Mouse (Mus musculus) lung, postnatal 0 days (tissue): ENCODE data around the gene Mon1a. TPM values are rescaled to one million over a fixed set of nuclear protein-coding genes. Genes with fewer than 3 reads are reported as not detected.

ENCODE experiments used
- ATAC-seq: fragments of 200-750 bp; cut with Nextera tagmentation; 2 replicates; pipeline ENCODE4 v1.8.0; 2017; ENCODE audit warnings: moderate library complexity
- DNase-seq: peaks from one replicate; pipeline ENCODE4 v3.0.0-alpha.2; 2016; ENCODE audit warnings: low spot score
- H3K27ac ChIP-seq: fragments of 300-500 bp; sonication (generic); 2 replicates; pipeline ENCODE4 v1.5.1; 2014; ENCODE audit warnings: antibody characterized with exemption, mild to moderate bottlenecking, low read length, mixed read lengths
- H3K27me3 ChIP-seq: fragments of 300-500 bp; sonication (generic); replicated peaks from 2 replicates; pipeline ENCODE4 v1.6.1; 2014; ENCODE audit warnings: low read length, mixed read lengths; ENCODE audit not compliant: insufficient read depth
- H3K36me3 ChIP-seq: fragments of 300-500 bp; sonication (generic); 2 replicates; pipeline ENCODE4 v1.6.1; 2014; ENCODE audit warnings: low read length, mixed read lengths; ENCODE audit not compliant: insufficient read depth
- H3K4me1 ChIP-seq: fragments of 300-500 bp; sonication (generic); 2 replicates; pipeline ENCODE4 v1.6.1; 2014; ENCODE audit warnings: antibody characterized with exemption, low read depth, low read length, mixed read lengths; ENCODE audit not compliant: insufficient read depth
- H3K4me2 ChIP-seq: fragments of 300-500 bp; sonication (generic); replicated peaks from 2 replicates; pipeline ENCODE4 v1.6.1; 2014; ENCODE audit warnings: low read depth, mild to moderate bottlenecking, low read length, moderate library complexity, mixed read lengths
- H3K4me3 ChIP-seq: fragments of 300-500 bp; sonication (generic); 2 replicates; pipeline ENCODE4 v1.5.1; 2014; ENCODE audit warnings: low read depth, low read length
- H3K9ac ChIP-seq: fragments of 300-500 bp; sonication (generic); replicated peaks from 2 replicates; pipeline ENCODE4 v1.6.1; 2014; ENCODE audit warnings: low read depth, mild to moderate bottlenecking
- H3K9me3 ChIP-seq: fragments of 300-500 bp; sonication (generic); 2 replicates; pipeline ENCODE4 v1.6.1; 2016; ENCODE audit warnings: low read length, mixed read lengths
- CTCF ChIP-seq: IDR thresholded peaks from 2 replicates; pipeline ENCODE4 v1.5.1; 2016; ENCODE audit warnings: antibody characterized with exemption, mild to moderate bottlenecking
- EP300 ChIP-seq: IDR thresholded peaks from 2 replicates; pipeline ENCODE4 v1.6.1; 2016; ENCODE audit warnings: antibody characterized with exemption, mild to moderate bottlenecking, control low read depth
- WGBS: fragments of 180-500 bp; shearing (Covaris S2); extraction: QIAGEN DNeasy Blood & Tissue Kit; methylation state at CpG from one replicate; pipeline ENCODE4 v1.1.7; 2014; 5-methylcytosine and 5-hydroxymethylcytosine counted together
- polyA plus RNA-seq: library from polyadenylated mRNA; unstranded; fragments of >200 nt; fragmentation: Nextera tagmentation; extraction: Ambion mirVana; gene quantifications from 2 replicates; pipeline ENCODE4 v1.2.1, GENCODE M21; 2015

The Mon1a gene
- polyA plus RNA-seq, 1 experiment from 2014 or later, result 12.3 TPM

DNA sequence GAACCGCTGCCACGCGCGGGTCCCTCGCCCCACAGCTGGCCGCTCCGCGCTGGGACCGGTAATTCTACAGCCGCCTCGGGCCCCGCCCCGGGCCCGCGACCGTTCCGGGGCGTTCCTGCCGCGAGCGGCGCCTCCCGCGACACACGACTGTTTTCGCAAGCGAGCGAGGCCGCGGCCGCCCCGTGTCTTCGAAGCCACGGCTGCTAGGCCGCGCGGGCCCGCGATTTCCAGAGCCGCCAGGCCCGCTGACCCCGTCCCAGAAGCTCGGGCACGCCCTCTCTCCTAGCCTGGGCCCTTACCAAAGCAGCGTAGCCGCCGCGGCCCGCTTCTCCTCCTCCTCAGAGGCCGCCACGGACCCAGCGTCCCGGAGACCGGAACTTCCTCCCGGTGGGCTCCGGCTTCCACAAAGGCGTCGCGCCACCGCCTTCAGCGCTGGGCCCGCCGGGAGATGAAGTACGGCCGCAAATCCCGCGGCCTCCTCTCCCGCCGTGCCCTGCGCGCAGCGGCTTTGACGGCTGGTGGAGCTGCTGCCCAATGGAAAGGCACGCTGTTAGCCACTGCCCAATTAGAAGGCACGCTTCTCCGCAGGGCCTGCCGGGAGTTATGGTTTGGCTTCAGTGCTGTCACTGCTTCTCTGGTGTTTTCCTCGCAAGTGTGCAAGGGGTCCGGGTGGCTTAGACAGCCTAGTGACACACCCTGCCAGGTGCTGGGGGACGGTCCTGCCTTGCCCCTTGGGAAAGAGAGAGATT lies 15.4 kb upstream of the Mon1a start:
- H3K4me3 ChIP-seq, result peak overlapping the region; percentile 78
- H3K4me1 ChIP-seq, result no peaks in the 10 kb centered on the region; the same call in 1 of the 2 replicates
- peak; percentile 99 for ATAC-seq
- peak; percentile 98 for DNase-seq
- H3K27me3 ChIP-seq, result no peaks in the 10 kb centered on the region
- no peaks in the 10 kb centered on the region for H3K9me3 ChIP-seq
- peak overlapping the region; percentile 96 for H3K9ac ChIP-seq
- WGBS, result 2% methylated on average over 69 of the region's 80 CpGs
- H3K27ac ChIP-seq, result peak overlapping the region; percentile 99
- no peaks in the 10 kb centered on the region; the same call in 1 of the 2 replicates for H3K36me3 ChIP-seq
- no peak for TF ChIP-seq EP300
- no peak for TF ChIP-seq CTCF
- peak overlapping the region; percentile 68 for H3K4me2 ChIP-seq

DNA sequence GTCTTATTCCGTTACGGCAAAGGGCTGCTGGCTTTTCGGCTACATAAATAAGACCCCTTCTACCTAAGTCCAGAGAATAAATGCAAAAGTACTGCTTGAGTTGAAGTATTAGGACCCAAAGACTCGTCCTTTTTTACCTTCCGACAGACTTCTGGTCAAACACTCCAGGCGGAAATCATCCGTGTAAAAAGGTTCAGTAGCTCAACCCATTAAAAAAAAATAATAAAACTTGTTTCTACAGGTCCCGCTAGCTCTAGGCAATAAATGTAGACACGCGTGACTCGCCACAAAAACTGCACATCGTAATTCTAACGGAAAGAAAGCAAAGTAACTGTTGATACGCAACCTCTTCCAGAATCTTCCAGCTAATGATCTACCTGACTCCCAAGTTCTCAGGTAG lies 14.8 kb upstream of the Mon1a start, which contains the start of gene Rbm6:
TSS of gene Rbm6 (minus strand) at position 101 of the 400 bp plus-strand sequence.
- no peaks in the 10 kb centered on the region for H3K27me3 ChIP-seq
- H3K4me3 ChIP-seq, result peak within 1 kb of the TSS; percentile 78
- ATAC-seq (no peak), DNase-seq (no peak)
- H3K4me1 ChIP-seq, result no peaks in the 10 kb centered on the region; the same call in 1 of the 2 replicates
- peak within 1 kb of the TSS; percentile 96 for H3K9ac ChIP-seq
- H3K36me3 ChIP-seq, result no peaks in the 10 kb centered on the region; the same call in 1 of the 2 replicates
- WGBS, result 6% methylated on average over 14 of the region's 14 CpGs
- peak within 1 kb of the TSS; percentile 99 for H3K27ac ChIP-seq
- peak within 1 kb of the TSS; percentile 68 for H3K4me2 ChIP-seq
- no peaks in the 10 kb centered on the region for H3K9me3 ChIP-seq
- TF ChIP-seq EP300 (no peak), CTCF (no peak)

DNA sequence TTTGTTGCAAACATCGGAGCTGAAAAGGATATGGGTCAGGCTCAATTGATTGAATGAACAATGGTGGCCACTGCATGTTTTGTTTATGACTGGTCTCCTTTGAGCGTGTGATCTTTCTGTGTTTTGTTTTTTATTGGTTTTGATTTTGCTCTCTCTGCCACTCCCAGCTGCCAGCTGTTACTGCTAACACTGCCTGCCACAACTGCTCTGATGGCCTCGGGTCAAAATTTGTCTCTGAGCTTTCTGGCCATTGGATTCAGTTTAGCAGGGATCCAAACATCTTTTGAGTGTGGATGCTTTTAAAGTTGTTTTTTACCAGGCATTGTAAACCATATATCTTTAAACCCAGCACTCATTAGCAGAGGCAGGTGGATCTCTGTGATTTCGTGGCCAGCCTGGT lies 7.5 kb upstream of the Mon1a start:
- Histone ChIP-seq H3K4me3 (no peak overlapping the region), H3K4me2 (no peak overlapping the region), H3K36me3 (no peaks in the 10 kb centered on the region), H3K27me3 (no peaks in the 10 kb centered on the region), H3K9me3 (no peaks in the 10 kb centered on the region), H3K4me1 (no peaks in the 10 kb centered on the region), H3K9ac (no peak overlapping the region), H3K27ac (no peak overlapping the region)
- 60% methylated on average over 4 of the region's 4 CpGs for WGBS
- no peak for TF ChIP-seq EP300
- TF ChIP-seq CTCF, result no peak
- DNase-seq (no peak), ATAC-seq (no peak)

DNA sequence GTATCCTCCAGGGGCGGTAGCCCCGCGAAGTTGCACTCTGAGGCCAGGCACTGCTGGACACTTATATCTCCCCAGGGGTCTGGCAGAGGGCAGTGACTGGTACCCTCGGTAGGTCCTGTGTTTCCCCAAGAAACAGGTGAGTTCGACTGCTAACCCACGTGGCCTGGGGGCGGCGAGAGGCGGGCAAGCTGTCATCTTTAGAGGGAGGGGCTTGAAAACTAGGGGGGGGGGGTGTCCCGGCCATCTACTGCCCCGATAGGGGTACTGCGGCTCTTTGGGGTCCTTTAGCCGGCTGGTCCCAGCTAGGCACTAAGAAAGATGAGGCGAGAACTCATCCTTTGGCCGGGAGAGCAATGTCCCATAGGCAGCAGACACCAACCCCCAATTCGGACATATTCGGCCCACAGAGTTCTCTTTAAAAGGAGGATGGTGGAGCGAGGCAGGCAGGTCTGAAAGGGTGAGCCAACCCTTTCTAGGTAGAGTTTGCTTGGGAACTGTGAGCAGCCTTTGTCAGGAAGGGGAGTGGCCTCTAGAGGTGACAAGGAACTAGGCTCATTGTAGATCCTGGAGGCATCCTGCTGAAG lies 408 bp downstream of the Mon1a start:
- 2% methylated on average over 18 of the region's 18 CpGs for WGBS
- TF ChIP-seq EP300, result no peak
- TF ChIP-seq CTCF, result peak; percentile 20; the same call in 1 of the 2 replicates
- no peaks in the 10 kb centered on the region for H3K9me3 ChIP-seq

DNA sequence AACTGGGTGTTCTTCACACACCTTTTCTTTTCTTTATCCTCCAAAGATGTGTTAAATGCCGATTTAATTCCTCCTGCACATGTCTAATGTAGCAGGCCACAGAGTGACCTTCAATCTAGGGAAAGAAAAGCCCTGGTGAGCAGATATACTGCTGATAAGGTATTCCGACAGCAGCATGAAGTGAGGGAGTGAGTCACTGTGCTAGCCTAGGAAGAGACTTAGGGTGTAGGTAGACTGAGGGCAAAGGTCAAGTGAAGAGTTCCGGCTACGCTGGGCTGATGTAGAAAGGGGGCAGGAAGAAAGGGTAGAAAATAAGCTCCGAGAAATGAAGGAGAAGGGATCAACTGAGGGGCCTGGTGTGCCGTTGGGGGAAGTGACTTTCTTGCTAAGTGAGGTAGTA lies 2.3 kb downstream of the Mon1a start:
- TF ChIP-seq EP300 (no peak), CTCF (no peak)
- Histone ChIP-seq H3K4me3 (no peak overlapping the region), H3K27me3 (no peaks in the 10 kb centered on the region), H3K9me3 (no peaks in the 10 kb centered on the region), H3K36me3 (no peaks in the 10 kb centered on the region), H3K9ac (no peak overlapping the region), H3K4me2 (no peak overlapping the region), H3K4me1 (no peaks in the 10 kb centered on the region), H3K27ac (peak overlapping the region; percentile 32; the same call in 1 of the 2 replicates)
- DNase-seq (no peak), ATAC-seq (no peak)
- 56% methylated on average over 6 of the region's 6 CpGs for WGBS

More for the DNA sequence above, 408 bp downstream of the Mon1a start:
- Histone ChIP-seq H3K4me1 (no peaks in the 10 kb centered on the region), H3K27me3 (no peaks in the 10 kb centered on the region), H3K4me2 (peak overlapping the region; percentile 91), H3K27ac (peak overlapping the region; percentile 76), H3K4me3 (peak overlapping the region; percentile 62), H3K9ac (peak overlapping the region; percentile 68), H3K36me3 (no peaks in the 10 kb centered on the region)
- ATAC-seq (peak; percentile 67), DNase-seq (peak; percentile 56)

DNA sequence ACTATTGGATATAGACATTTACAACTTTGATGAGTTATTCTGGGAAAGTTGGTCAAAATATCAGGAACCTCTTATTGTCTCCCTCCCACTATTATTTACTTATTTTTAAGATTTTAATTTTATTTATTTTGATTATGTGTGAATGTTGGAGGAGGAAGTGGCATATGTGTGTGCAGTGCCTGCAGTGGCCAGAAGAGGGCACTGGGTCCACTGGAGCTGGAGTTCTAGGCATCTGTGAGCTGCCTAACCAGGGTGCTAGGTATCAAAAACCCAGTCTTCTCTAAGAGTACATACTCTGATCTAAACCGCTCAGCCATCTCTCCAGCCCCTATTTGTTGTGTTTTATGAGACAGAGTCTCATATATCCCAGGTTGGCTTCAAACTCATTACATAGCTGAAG lies 3.1 kb downstream of the Mon1a start:
- no peak overlapping the region for H3K4me3 ChIP-seq
- no peaks in the 10 kb centered on the region for H3K4me1 ChIP-seq
- DNase-seq (no peak), ATAC-seq (no peak)
- H3K27me3 ChIP-seq, result no peaks in the 10 kb centered on the region
- no peak overlapping the region for H3K27ac ChIP-seq
- no peak overlapping the region for H3K9ac ChIP-seq
- TF ChIP-seq EP300, result no peak
- peak; percentile 59 for TF ChIP-seq CTCF
- H3K9me3 ChIP-seq, result no peaks in the 10 kb centered on the region
- no peaks in the 10 kb centered on the region for H3K36me3 ChIP-seq
- WGBS, result 100% methylated on average over 1 of the region's 1 CpGs
- H3K4me2 ChIP-seq, result no peak overlapping the region
